Mouse (Mus musculus) intestine, embryonic 15.5 days (tissue): Measurements from ENCODE around the gene Cacna1e. TPM values are rescaled to one million over a fixed set of nuclear protein-coding genes. Genes with fewer than 3 reads are reported as not detected.

ENCODE experiments used
- ATAC-seq: fragments of 200-750 bp; cut with Nextera tagmentation; 2 replicates; pipeline ENCODE4 v1.8.0; 2017; ENCODE audit warnings: moderate TSS enrichment, moderate library complexity
- H3K27ac ChIP-seq: fragments of 300-500 bp; sonication (generic); 2 replicates; pipeline ENCODE4 v1.5.1; 2015; ENCODE audit warnings: mild to moderate bottlenecking, inconsistent platforms
- H3K27me3 ChIP-seq: fragments of 300-500 bp; sonication (generic); replicated peaks from 2 replicates; pipeline ENCODE4 v1.6.1; 2015; ENCODE audit warnings: inconsistent platforms
- H3K36me3 ChIP-seq: fragments of 300-500 bp; sonication (generic); 2 replicates; pipeline ENCODE4 v1.6.1; 2015; ENCODE audit warnings: inconsistent platforms
- H3K4me1 ChIP-seq: fragments of 300-500 bp; sonication (generic); replicated peaks from 2 replicates; pipeline ENCODE4 v1.6.1; 2015; ENCODE audit warnings: inconsistent platforms
- H3K4me2 ChIP-seq: fragments of 300-500 bp; sonication (generic); replicated peaks from 2 replicates; pipeline ENCODE4 v1.6.1; 2015; ENCODE audit warnings: mild to moderate bottlenecking, inconsistent platforms
- H3K4me3 ChIP-seq: fragments of 300-500 bp; sonication (generic); replicated peaks from 2 replicates; pipeline ENCODE4 v1.5.1; 2015; ENCODE audit warnings: inconsistent platforms
- H3K9ac ChIP-seq: fragments of 300-500 bp; sonication (generic); 2 replicates; pipeline ENCODE4 v1.6.1; 2015; ENCODE audit warnings: inconsistent platforms
- H3K9me3 ChIP-seq: fragments of 300-500 bp; sonication (generic); 2 replicates; pipeline ENCODE4 v1.6.1; 2016; ENCODE audit warnings: inconsistent platforms
- WGBS: fragments of 180-500 bp; shearing (Covaris S2); methylation state at CpG from one replicate; pipeline ENCODE4 v1.1.7; 2015; 5-methylcytosine and 5-hydroxymethylcytosine counted together
- polyA plus RNA-seq: library from polyadenylated mRNA; unstranded; fragments of >200 nt; fragmentation: Nextera tagmentation; extraction: Ambion mirVana; gene quantifications from 2 replicates; pipeline ENCODE4 v1.2.1, GENCODE M21; 2015

The Cacna1e gene
- polyA plus RNA-seq, 1 experiment from 2014 or later, result 0.85 TPM

DNA sequence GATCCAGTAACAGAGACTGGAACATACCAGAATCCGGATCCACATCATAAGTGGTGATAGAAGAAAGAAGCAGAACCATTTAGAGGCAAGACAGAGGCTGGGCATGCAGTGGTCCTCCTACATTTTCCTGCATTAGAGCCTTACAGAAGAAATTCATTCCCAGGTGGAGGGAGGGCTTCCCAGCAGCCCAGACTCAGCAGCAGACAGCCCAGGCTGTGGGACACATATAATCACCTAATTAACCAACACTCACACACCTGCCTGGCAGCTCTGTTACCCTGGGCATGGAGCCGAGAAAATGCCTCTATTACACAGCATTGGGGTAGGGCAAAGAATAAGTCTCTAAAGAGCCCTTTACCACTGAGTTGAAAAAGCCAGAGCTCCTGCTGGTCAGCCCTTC is 304.4 kb downstream of the Cacna1e start:
- H3K36me3 ChIP-seq, result no peaks in the 10 kb centered on the region
- no peak for ATAC-seq
- H3K9ac ChIP-seq, result no peak overlapping the region
- H3K27me3 ChIP-seq, result no peaks in the 10 kb centered on the region
- H3K4me2 ChIP-seq, result no peak overlapping the region
- no peak overlapping the region for H3K27ac ChIP-seq
- no peak overlapping the region for H3K4me3 ChIP-seq
- 77% methylated on average over 2 of the region's 2 CpGs for WGBS
- H3K9me3 ChIP-seq, result no peaks in the 10 kb centered on the region
- H3K4me1 ChIP-seq, result no peaks in the 10 kb centered on the region

DNA sequence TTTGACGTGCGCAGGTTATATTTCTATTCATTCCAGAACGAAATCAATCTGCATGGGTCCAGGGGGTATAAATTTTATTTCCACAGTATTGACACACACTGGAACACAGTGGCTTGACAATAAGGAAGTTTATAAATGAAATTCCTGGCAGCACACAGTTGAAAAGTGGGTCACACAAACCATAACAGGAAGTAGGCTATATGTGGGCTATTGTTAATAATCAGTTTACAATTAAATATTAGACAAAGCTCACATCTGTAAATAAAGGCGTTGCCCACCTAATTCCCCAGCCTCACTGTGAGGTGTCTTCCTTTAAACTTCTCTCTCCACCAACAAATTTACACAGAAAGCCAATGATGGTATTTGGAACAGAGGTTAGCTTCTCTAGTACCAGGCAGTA is 305.6 kb downstream of the Cacna1e start:
- Histone ChIP-seq H3K4me3 (no peak overlapping the region), H3K27me3 (no peaks in the 10 kb centered on the region), H3K4me2 (no peak overlapping the region), H3K9me3 (no peaks in the 10 kb centered on the region), H3K36me3 (no peaks in the 10 kb centered on the region), H3K27ac (no peak overlapping the region), H3K4me1 (no peaks in the 10 kb centered on the region), H3K9ac (no peak overlapping the region)
- ATAC-seq, result no peak
- 77% methylated on average over 4 of the region's 4 CpGs for WGBS

DNA sequence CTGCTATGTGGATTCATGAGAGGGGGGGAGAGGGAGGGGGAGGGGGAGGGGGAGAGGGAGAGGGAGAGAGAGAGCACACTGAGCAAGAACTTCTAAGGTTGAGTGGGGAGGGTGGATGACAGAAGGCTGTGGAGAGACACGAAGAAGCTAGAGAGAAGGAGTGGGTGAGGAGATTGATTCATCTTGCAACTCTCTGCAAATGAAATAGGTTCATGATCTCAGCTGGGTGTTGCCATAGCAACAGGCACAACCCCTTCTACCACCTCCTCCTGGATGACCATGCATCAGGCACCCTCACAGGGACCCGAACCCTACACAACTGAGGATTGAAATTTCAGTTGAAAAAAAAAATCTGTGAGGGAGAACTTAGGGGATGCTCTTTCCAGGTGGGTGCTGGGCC is 307.9 kb downstream of the Cacna1e start:
- Histone ChIP-seq H3K36me3 (no peaks in the 10 kb centered on the region), H3K9me3 (no peaks in the 10 kb centered on the region), H3K4me2 (no peak overlapping the region), H3K9ac (no peak overlapping the region), H3K4me1 (no peaks in the 10 kb centered on the region), H3K4me3 (no peak overlapping the region), H3K27ac (no peak overlapping the region), H3K27me3 (no peaks in the 10 kb centered on the region)
- ATAC-seq, result no peak
- WGBS, result 56% methylated on average over 2 of the region's 2 CpGs

DNA sequence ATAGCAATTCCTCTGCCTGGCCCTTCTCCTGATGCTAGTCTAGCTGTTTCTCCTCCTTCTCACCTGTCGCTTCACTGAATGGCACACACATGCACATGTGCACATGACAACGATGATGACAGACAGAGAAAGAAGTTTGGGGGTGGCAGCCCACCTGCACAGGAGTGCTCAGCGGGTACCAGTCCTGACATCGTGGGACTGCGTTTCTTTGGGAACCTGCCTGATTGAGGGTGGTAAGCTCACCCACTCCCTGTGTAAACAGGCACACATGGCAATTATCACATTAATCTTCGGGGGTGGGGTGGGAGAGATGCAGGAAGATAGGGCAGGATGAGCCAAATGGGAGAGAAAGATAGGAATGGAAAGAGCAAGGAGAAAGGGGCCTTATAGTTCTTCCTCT is 318.3 kb downstream of the Cacna1e start:
- no peaks in the 10 kb centered on the region for H3K4me1 ChIP-seq

DNA sequence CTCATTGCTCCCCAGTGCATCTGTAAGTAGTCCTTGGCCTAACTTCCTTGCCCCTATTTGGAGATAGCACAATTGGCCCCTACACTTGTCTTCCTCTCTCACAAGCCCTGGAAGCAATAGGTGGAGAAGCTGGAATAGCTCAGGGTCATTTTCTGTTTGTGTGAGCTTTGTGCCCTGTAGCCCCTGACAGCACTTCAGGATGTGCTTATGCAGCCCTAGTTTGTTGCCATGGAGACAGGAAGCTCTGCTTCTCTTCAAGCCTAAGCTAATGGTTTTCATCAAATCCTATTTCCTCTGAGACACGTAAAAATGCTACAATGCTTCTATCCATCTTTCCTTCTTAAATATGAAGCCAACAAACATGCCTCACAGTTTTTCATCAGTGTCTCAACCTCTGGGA is 328.5 kb downstream of the Cacna1e start:
- Histone ChIP-seq H3K27me3 (no peaks in the 10 kb centered on the region), H3K4me1 (no peaks in the 10 kb centered on the region), H3K4me3 (no peak overlapping the region), H3K9ac (no peak overlapping the region), H3K9me3 (no peaks in the 10 kb centered on the region), H3K36me3 (no peaks in the 10 kb centered on the region), H3K27ac (0 out of 2 replicates have a peak overlapping the region, but pooled peaks have one; percentile 5), H3K4me2 (no peak overlapping the region)
- peak; percentile 62; the same call in 1 of the 2 replicates for ATAC-seq
- 31% methylated on average over 1 of the region's 1 CpGs for WGBS

More for the DNA sequence above, 318.3 kb downstream of the Cacna1e start:
- H3K36me3 ChIP-seq, result no peaks in the 10 kb centered on the region
- no peak for ATAC-seq
- H3K27me3 ChIP-seq, result no peaks in the 10 kb centered on the region; the same call in 1 of the 2 replicates
- WGBS, result 72% methylated on average over 6 of the region's 6 CpGs
- no peak overlapping the region for H3K27ac ChIP-seq
- no peak overlapping the region for H3K4me2 ChIP-seq
- no peak overlapping the region for H3K4me3 ChIP-seq
- no peak overlapping the region for H3K9ac ChIP-seq
- H3K9me3 ChIP-seq, result no peaks in the 10 kb centered on the region

DNA sequence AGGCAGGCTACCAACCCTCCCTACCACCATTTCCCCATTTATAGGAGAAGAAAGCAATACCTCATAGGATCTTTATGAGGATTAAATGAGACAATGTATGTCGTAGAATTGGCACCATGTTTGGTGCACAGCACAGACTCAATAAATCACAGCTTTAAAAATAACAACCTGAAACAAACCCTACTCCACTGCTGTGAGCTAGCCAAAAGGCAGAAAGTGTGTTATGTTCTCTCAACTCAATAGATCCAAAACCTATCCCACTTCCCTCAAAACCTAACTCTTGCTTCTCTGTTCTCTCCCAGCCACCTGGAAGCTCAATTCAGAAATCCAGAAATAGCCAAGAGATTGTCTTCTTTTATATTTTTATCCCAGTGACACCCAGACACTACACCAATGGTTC is 331.2 kb downstream of the Cacna1e start:
- no peak overlapping the region for H3K27ac ChIP-seq
- H3K27me3 ChIP-seq, result no peaks in the 10 kb centered on the region
- no peak overlapping the region for H3K4me2 ChIP-seq
- H3K36me3 ChIP-seq, result no peaks in the 10 kb centered on the region
- H3K4me1 ChIP-seq, result no peaks in the 10 kb centered on the region
- WGBS, result 63% methylated on average over 1 of the region's 1 CpGs
- H3K4me3 ChIP-seq, result no peak overlapping the region
- H3K9ac ChIP-seq, result no peak overlapping the region
- no peak for ATAC-seq
- no peaks in the 10 kb centered on the region for H3K9me3 ChIP-seq

DNA sequence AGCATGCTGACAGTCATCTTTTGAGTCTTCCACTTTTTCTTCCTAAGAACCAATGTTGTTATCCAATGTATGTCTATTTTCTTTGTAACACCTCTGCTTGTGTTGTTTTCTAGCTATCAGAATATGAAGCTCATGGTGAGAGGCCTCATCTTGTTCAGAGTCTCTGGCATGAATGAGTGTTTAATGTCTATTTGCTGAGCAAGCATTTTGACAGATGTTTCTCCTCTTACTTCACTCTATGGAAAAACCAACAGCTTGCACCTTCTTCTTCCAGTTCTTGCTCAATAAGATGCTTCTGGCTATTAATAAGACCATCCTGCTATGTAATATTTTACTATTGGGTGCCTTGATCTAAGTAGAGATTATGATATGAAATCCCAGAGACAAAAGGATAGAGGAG is 346.9 kb downstream of the Cacna1e start:
- Histone ChIP-seq H3K4me1 (no peaks in the 10 kb centered on the region), H3K9ac (no peak overlapping the region), H3K9me3 (no peaks in the 10 kb centered on the region), H3K4me3 (no peak overlapping the region), H3K4me2 (no peak overlapping the region), H3K27ac (no peak overlapping the region), H3K27me3 (no peaks in the 10 kb centered on the region), H3K36me3 (no peaks in the 10 kb centered on the region)
- ATAC-seq, result no peak

DNA sequence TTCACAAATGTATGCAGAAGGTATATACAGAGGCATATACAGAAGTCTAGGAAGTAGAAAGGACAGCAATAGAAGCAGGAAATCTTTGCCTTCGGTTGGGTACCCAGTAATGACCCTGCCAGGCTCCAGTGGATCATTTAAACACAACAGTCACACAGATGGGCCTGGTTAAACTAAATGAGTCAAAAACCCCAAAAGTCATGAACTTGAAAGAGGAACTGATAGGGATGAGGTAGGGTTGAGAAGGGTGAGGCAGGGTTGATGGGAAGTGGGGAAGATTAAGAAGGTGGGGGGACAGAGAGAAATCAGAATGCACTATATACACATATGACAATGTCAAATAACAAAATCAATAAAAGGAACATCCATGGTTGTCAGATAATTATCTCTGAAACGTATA is 347.5 kb downstream of the Cacna1e start:
- H3K36me3 ChIP-seq, result no peaks in the 10 kb centered on the region
- no peak overlapping the region for H3K27ac ChIP-seq
- H3K27me3 ChIP-seq, result no peaks in the 10 kb centered on the region
- WGBS, result 84% methylated on average over 2 of the region's 2 CpGs
- H3K9ac ChIP-seq, result no peak overlapping the region
- ATAC-seq, result no peak
- H3K4me3 ChIP-seq, result no peak overlapping the region
- H3K9me3 ChIP-seq, result no peaks in the 10 kb centered on the region
- no peak overlapping the region for H3K4me2 ChIP-seq
- H3K4me1 ChIP-seq, result no peaks in the 10 kb centered on the region

DNA sequence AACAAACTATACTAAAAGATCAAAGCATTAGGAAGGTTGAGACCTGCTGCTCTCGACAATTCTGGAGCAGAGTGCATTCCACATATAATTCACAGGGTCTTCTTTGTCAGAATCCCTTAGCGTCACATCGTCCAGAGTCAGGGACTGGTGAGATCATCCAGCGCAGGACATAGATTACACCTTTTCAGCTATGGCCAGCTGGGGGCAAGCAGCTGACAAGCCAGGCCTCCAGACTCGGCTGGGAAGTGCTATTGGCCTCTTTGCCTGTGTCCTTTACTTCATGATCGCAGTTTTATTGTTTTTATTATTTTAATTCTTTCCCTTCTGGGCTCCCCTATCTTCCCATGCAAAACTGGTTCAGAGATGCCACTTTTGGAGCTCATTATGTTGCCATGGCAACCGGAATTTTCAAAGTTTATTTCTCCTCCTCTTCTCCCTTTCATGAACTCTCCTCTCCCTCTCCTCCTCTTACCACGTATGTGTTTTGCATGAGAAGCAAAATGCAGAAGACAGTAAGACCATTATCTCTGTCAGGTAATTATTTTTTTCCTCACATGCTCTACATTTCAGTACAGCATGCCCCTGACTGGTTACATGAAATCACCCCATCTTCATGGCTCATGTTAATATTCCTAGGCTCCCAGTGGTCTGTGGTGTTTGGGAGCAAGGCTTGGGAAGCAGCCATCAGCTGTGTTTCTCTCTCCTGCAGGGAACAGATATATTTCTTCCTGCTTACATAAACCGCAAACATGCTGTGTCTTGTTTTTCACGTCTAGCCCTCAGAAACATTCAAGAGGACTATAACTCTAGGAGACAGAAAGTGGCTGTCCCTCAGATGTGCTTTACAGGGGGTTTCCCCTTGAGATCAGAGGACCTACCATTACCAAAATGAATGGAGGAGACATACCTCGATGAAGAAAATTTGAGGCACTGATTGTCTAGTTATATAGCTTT is 351.0 kb downstream of the Cacna1e start:
- no peaks in the 10 kb centered on the region for H3K36me3 ChIP-seq
- no peaks in the 10 kb centered on the region for H3K4me1 ChIP-seq
- no peaks in the 10 kb centered on the region for H3K9me3 ChIP-seq
- ATAC-seq, result no peak
- WGBS, result 66% methylated on average over 11 of the region's 11 CpGs
- no peak overlapping the region for H3K4me2 ChIP-seq
- H3K27ac ChIP-seq, result no peak overlapping the region
- H3K9ac ChIP-seq, result no peak overlapping the region
- H3K27me3 ChIP-seq, result no peaks in the 10 kb centered on the region
- H3K4me3 ChIP-seq, result no peak overlapping the region

DNA sequence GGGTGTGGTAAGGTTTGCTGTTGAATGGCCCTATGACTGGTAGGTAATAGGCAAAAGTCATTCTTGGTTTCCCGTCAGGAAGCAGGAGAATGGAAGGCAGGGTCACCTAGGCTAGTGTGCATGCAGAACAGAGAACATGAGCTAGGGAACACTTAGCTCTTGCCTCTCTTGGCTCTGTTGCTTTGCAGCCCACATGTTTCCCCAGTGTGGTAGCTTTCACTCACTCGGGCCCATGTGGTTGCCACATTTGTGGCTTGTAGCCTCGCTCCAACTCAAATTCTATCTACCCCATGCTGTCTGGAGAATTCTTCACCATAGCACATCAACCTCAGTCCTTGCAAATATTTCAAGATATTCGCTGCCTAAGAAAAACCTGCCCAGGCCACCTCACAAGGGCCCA is 354.6 kb downstream of the Cacna1e start:
- no peak for ATAC-seq
- no peaks in the 10 kb centered on the region for H3K4me1 ChIP-seq
- H3K4me2 ChIP-seq, result no peak overlapping the region
- H3K9ac ChIP-seq, result no peak overlapping the region
- H3K27me3 ChIP-seq, result no peaks in the 10 kb centered on the region
- WGBS, result 92% methylated on average over 4 of the region's 4 CpGs
- H3K27ac ChIP-seq, result no peak overlapping the region
- no peaks in the 10 kb centered on the region for H3K9me3 ChIP-seq
- H3K4me3 ChIP-seq, result no peak overlapping the region
- H3K36me3 ChIP-seq, result no peaks in the 10 kb centered on the region

DNA sequence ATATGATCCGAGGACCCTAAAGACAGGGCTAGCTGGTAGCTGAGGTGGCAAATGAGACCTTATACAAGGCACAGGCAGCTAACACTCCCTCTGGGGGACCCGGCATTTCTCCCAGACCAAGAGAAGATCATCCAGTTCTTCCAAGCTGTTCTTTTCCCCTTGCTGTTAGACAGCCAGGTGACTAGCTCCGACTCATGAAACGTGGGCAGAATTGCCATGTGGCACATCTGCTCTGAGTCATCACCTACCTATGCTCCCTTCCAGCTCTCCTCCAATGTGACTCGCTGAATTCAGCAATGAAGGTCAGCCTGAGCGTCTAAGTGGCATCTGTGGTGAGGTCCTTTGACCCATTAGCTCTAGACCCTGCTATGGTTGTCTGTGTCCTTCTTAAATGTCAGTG is 355.5 kb downstream of the Cacna1e start:
- WGBS, result 86% methylated on average over 6 of the region's 6 CpGs
- H3K9me3 ChIP-seq, result no peaks in the 10 kb centered on the region
- no peaks in the 10 kb centered on the region for H3K27me3 ChIP-seq
- H3K4me2 ChIP-seq, result no peak overlapping the region
- H3K4me3 ChIP-seq, result no peak overlapping the region
- H3K9ac ChIP-seq, result no peak overlapping the region
- ATAC-seq, result no peak
- no peak overlapping the region for H3K27ac ChIP-seq
- H3K4me1 ChIP-seq, result no peaks in the 10 kb centered on the region
- H3K36me3 ChIP-seq, result no peaks in the 10 kb centered on the region

DNA sequence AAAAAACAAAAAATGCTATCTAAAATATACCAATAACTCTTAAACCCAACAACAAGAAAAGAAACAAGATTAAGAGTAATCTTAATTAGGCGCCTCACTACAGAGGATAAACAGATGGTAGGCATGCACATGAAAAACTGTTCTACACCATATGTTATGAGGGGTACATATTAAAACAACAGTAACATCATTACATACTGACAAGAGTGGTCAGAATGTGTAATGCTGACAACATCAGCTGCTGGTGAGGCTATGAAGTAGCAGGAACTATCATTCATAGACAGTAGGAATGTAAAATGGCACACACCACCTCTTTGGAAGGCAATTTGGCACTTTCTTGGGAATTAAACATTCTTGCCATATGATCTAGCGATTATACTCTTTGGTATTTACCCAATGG is 363.6 kb downstream of the Cacna1e start:
- no peak for ATAC-seq
- no peak overlapping the region for H3K9ac ChIP-seq
- H3K9me3 ChIP-seq, result no peaks in the 10 kb centered on the region
- no peak overlapping the region for H3K27ac ChIP-seq
- H3K36me3 ChIP-seq, result no peaks in the 10 kb centered on the region
- H3K27me3 ChIP-seq, result no peaks in the 10 kb centered on the region
- WGBS, result 93% methylated on average over 2 of the region's 2 CpGs
- no peak overlapping the region for H3K4me3 ChIP-seq
- H3K4me1 ChIP-seq, result no peaks in the 10 kb centered on the region
- H3K4me2 ChIP-seq, result no peak overlapping the region

DNA sequence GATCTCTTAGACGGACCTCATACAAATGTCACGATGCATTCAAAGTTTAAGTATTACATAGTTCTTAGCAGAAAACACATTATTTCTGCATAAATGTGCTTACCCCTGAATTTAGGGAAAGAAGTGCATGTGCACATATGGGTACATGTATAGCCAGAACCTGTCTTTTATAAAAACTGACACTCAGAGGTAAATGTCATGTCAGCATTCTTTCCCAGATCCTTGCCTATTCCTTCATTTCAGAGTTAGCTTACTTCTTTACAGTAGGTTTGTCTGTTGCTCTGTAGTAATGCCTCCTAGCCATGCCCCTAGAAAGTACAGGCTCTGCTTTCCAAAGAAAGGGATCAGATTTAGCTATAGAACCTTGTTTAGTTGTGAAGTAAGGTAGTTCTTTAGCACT is 369.0 kb downstream of the Cacna1e start:
- no peak for ATAC-seq
- no peak overlapping the region for H3K27ac ChIP-seq
- no peaks in the 10 kb centered on the region for H3K36me3 ChIP-seq
- no peaks in the 10 kb centered on the region for H3K9me3 ChIP-seq
- no peaks in the 10 kb centered on the region for H3K4me1 ChIP-seq
- 94% methylated on average over 2 of the region's 2 CpGs for WGBS
- H3K4me3 ChIP-seq, result no peak overlapping the region
- H3K4me2 ChIP-seq, result no peak overlapping the region
- no peak overlapping the region for H3K9ac ChIP-seq
- no peaks in the 10 kb centered on the region for H3K27me3 ChIP-seq
